Mouse (Mus musculus) embryonic facial prominence, embryonic 13.5 days (tissue): ENCODE measurements around the gene Foxd1. TPM values are rescaled to one million over a fixed set of nuclear protein-coding genes. Genes with fewer than 3 reads are reported as not detected.

Source experiments
- ATAC-seq: fragments of 200-750 bp; cut with Nextera tagmentation; 2 replicates; pipeline ENCODE4 v1.8.0; 2017; ENCODE audit warnings: low read depth; ENCODE audit not compliant: insufficient number of reproducible peaks, insufficient read depth, low FRiP score, low TSS enrichment
- H3K27ac ChIP-seq: fragments of 300-500 bp; sonication (generic); 2 replicates; pipeline ENCODE4 v1.5.1; 2015; ENCODE audit warnings: moderate library complexity, mild to moderate bottlenecking, inconsistent platforms
- H3K27me3 ChIP-seq: fragments of 300-500 bp; sonication (generic); 2 replicates; pipeline ENCODE4 v1.6.1; 2015; ENCODE audit warnings: mild to moderate bottlenecking, inconsistent platforms
- H3K36me3 ChIP-seq: fragments of 300-500 bp; sonication (generic); 2 replicates; pipeline ENCODE4 v1.6.1; 2015; ENCODE audit warnings: mild to moderate bottlenecking, inconsistent platforms
- H3K4me1 ChIP-seq: fragments of 300-500 bp; sonication (generic); 2 replicates; pipeline ENCODE4 v1.6.1; 2015; ENCODE audit warnings: inconsistent platforms
- H3K4me2 ChIP-seq: fragments of 300-500 bp; sonication (generic); 2 replicates; pipeline ENCODE4 v1.6.1; 2015; ENCODE audit warnings: moderate library complexity, mild to moderate bottlenecking, inconsistent platforms
- H3K4me3 ChIP-seq: fragments of 300-500 bp; sonication (generic); 2 replicates; pipeline ENCODE4 v1.5.1; 2015; ENCODE audit warnings: mild to moderate bottlenecking, inconsistent platforms
- H3K9ac ChIP-seq: fragments of 300-500 bp; sonication (generic); 2 replicates; pipeline ENCODE4 v1.6.1; 2015; ENCODE audit warnings: mild to moderate bottlenecking, inconsistent platforms
- H3K9me3 ChIP-seq: fragments of 300-500 bp; sonication (generic); 2 replicates; pipeline ENCODE4 v1.6.1; 2016; ENCODE audit warnings: inconsistent platforms
- WGBS: fragments of 180-500 bp; shearing (Covaris S2); methylation state at CpG from one replicate; pipeline ENCODE4 v1.1.7; 2015; ENCODE audit warnings: mixed read lengths; 5-methylcytosine and 5-hydroxymethylcytosine counted together
- polyA plus RNA-seq: library from polyadenylated mRNA; unstranded; fragments of >200 nt; fragmentation: Nextera tagmentation; extraction: Ambion mirVana; gene quantifications from 2 replicates; pipeline ENCODE4 v1.2.1, GENCODE M21; 2015

Foxd1 gene
- polyA plus RNA-seq, 1 experiment from 2014 or later = 3.5 TPM

DNA sequence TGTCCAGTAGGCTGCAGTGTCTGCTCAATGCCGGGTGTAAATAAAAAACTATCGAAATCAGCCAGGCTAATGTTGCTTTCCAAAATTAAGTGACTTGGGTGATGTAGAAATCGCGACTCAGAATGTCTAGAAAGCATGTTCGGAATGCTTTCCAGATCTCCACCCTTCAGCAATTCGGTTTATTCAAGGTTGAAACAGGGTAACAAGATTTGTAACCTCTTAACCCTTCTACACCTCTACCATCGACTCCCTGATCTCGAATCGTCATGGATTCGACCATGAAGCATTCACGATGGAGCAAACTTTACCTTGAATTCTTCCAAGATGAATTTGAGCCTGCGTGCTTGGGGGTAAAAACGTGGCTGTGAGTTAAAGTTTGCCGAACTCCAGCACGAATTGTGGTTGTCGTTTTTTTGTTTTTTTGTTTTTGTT, 36.8 kb upstream of the Foxd1 start:
- peak overlapping the region; percentile 62 for H3K4me2 ChIP-seq
- ATAC-seq = no peak
- no peaks in the 10 kb centered on the region for H3K9me3 ChIP-seq
- WGBS = 1% methylated on average over 16 of the region's 16 CpGs
- H3K4me3 ChIP-seq = peak overlapping the region; percentile 96
- peaks cover 20% of the 10 kb centered on the region for H3K36me3 ChIP-seq
- H3K4me1 ChIP-seq = peaks cover 17% of the 10 kb centered on the region
- peak overlapping the region; percentile 98 for H3K9ac ChIP-seq
- H3K27me3 ChIP-seq = no peaks in the 10 kb centered on the region
- peak overlapping the region; percentile 93 for H3K27ac ChIP-seq

- Histone ChIP-seq H3K4me1 (peaks cover 17% of the 10 kb centered on the region), H3K27ac (no peak overlapping the region), H3K27me3 (no peaks in the 10 kb centered on the region), H3K4me2 (peak overlapping the region; percentile 62), H3K9ac (no peak overlapping the region), H3K36me3 (peaks cover 15% of the 10 kb centered on the region), H3K4me3 (no peak overlapping the region), H3K9me3 (no peaks in the 10 kb centered on the region)
- WGBS = 87% methylated on average over 6 of the region's 6 CpGs
- ATAC-seq = no peak
These were observed 36.1 kb upstream of the Foxd1 start for GRCm38 (mm10) chr13:98317911-98318310.

- H3K4me3 ChIP-seq = no peak overlapping the region
- WGBS = 44% methylated on average over 11 of the region's 11 CpGs
- H3K27ac ChIP-seq = no peak overlapping the region
- H3K36me3 ChIP-seq = no peaks in the 10 kb centered on the region
- H3K9me3 ChIP-seq = no peaks in the 10 kb centered on the region
- no peak overlapping the region for H3K4me2 ChIP-seq
- no peak for ATAC-seq
- H3K4me1 ChIP-seq = 0 out of 2 replicates have a peak, but pooled peaks cover 3% of the 10 kb centered on the region
- H3K27me3 ChIP-seq = no peaks in the 10 kb centered on the region
- no peak overlapping the region for H3K9ac ChIP-seq
These were observed 29.0 kb upstream of the Foxd1 start for GRCm38 (mm10) chr13:98325034-98325433.

DNA sequence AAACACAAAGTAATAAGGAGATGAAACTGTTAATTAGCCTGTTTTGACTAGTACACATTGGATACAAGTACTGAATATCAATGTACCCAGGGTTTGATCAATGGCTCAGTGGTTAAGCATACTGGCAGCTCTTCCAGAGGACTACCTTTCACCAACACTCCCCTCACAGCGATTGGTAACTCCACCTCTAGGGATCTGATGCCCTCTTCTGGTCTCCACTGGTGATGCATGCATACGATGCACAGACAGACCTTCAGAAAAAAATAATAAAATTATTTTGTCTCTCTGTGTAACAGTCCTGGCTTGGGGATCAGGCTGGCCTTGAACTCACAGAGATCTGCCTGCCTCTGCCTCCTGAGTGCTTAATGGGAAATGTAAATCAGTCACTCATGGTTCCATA, 21.9 kb upstream of the Foxd1 start:
- H3K27me3 ChIP-seq = no peaks in the 10 kb centered on the region
- H3K4me2 ChIP-seq = no peak overlapping the region
- no peak overlapping the region for H3K9ac ChIP-seq
- H3K9me3 ChIP-seq = no peaks in the 10 kb centered on the region
- H3K4me3 ChIP-seq = no peak overlapping the region
- H3K36me3 ChIP-seq = no peaks in the 10 kb centered on the region
- H3K4me1 ChIP-seq = no peaks in the 10 kb centered on the region
- WGBS = 53% methylated on average over 2 of the region's 2 CpGs
- no peak for ATAC-seq
- no peak overlapping the region for H3K27ac ChIP-seq

- Histone ChIP-seq H3K4me2 (no peak overlapping the region), H3K9ac (no peak overlapping the region), H3K27ac (no peak overlapping the region), H3K4me1 (no peaks in the 10 kb centered on the region), H3K36me3 (no peaks in the 10 kb centered on the region), H3K9me3 (no peaks in the 10 kb centered on the region), H3K4me3 (no peak overlapping the region), H3K27me3 (no peaks in the 10 kb centered on the region; the same call in 1 of the 2 replicates)
- ATAC-seq = no peak
- 70% methylated on average over 1 of the region's 1 CpGs for WGBS
These were observed 17.8 kb upstream of the Foxd1 start for GRCm38 (mm10) chr13:98336205-98336604.

DNA sequence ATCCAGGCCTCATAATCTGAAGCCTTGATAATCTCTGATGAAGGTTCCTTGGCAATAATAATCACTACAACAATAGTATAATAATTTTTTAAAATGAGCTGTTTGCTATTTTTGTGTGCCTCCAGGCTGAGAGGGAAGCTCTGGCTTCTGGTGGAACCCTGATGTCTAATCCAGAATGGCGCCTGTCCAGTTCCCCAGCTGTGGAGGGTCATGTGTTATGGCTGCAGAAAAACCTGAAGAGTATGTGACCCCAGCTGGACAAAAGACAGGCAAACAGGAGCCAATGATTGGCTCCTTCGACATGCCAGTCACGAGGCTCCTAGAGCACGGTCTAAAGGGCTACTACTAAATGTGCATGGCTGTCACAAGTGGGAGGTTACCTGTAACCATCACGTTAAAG, 13.5 kb upstream of the Foxd1 start:
- Histone ChIP-seq H3K27ac (no peak overlapping the region), H3K36me3 (no peaks in the 10 kb centered on the region), H3K4me1 (no peaks in the 10 kb centered on the region), H3K9me3 (no peaks in the 10 kb centered on the region), H3K4me3 (no peak overlapping the region), H3K27me3 (peaks cover 9% of the 10 kb centered on the region), H3K9ac (no peak overlapping the region), H3K4me2 (no peak overlapping the region)
- no peak for ATAC-seq
- 74% methylated on average over 5 of the region's 5 CpGs for WGBS

GRCm38 (mm10) chr13:98349491-98349890, 4.6 kb upstream of the Foxd1 start:
- Histone ChIP-seq H3K36me3 (no peaks in the 10 kb centered on the region), H3K27ac (no peak overlapping the region), H3K27me3 (peaks cover 73% of the 10 kb centered on the region), H3K4me1 (peaks cover 10% of the 10 kb centered on the region), H3K9ac (no peak overlapping the region), H3K4me2 (no peak overlapping the region), H3K4me3 (no peak overlapping the region), H3K9me3 (no peaks in the 10 kb centered on the region)
- 57% methylated on average over 4 of the region's 4 CpGs for WGBS
- ATAC-seq = no peak

GRCm38 (mm10) chr13:98351527-98351926, 2.5 kb upstream of the Foxd1 start:
- H3K4me1 ChIP-seq = peaks cover 26% of the 10 kb centered on the region
- no peaks in the 10 kb centered on the region for H3K9me3 ChIP-seq
- 9% methylated on average over 8 of the region's 8 CpGs for WGBS
- H3K4me3 ChIP-seq = no peak overlapping the region
- H3K27me3 ChIP-seq = peaks cover 79% of the 10 kb centered on the region
- H3K9ac ChIP-seq = no peak overlapping the region
- no peak overlapping the region for H3K27ac ChIP-seq
- H3K36me3 ChIP-seq = no peaks in the 10 kb centered on the region
- ATAC-seq = no peak
- no peak overlapping the region for H3K4me2 ChIP-seq

GRCm38 (mm10) chr13:98352381-98352975, 1.6 kb upstream of the Foxd1 start:
- peaks cover 80% of the 10 kb centered on the region for H3K27me3 ChIP-seq
- no peak overlapping the region for H3K4me2 ChIP-seq
- ATAC-seq = no peak
- 11% methylated on average over 14 of the region's 14 CpGs for WGBS
- no peak overlapping the region for H3K4me3 ChIP-seq
- H3K9ac ChIP-seq = no peak overlapping the region
- peaks cover 26% of the 10 kb centered on the region for H3K4me1 ChIP-seq
- H3K9me3 ChIP-seq = no peaks in the 10 kb centered on the region
- H3K36me3 ChIP-seq = no peaks in the 10 kb centered on the region
- H3K27ac ChIP-seq = no peak overlapping the region

DNA sequence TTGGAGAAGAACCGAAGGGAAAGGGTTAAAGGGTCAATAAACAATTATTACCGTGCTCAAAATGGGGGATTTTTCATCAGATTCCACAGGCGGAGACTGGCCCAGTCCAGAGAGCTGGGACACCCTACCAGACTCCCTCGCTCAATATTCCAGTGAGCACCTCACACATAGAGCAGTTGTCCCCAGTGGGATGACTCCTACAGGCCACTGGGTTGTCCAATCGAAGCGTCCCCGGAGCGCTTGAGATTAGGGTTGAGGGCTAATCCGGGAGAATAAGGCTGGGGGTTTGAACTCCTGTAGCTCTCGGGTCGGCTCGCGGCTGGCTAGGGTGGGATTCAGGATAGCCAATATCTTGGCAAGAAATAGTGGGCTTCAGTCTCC, 343 bp upstream of the Foxd1 start:
- H3K27me3 ChIP-seq = peaks cover 89% of the 10 kb centered on the region
- peak overlapping the region; percentile 82; the same call in 1 of the 2 replicates for H3K9ac ChIP-seq
- H3K36me3 ChIP-seq = no peaks in the 10 kb centered on the region
- H3K4me2 ChIP-seq = peak overlapping the region; percentile 81
- H3K4me1 ChIP-seq = peaks cover 26% of the 10 kb centered on the region
- H3K27ac ChIP-seq = peak overlapping the region; percentile 78; the same call in 1 of the 2 replicates
- no peak for ATAC-seq
- WGBS = under 1% methylated on average over 13 of the region's 13 CpGs
- no peaks in the 10 kb centered on the region for H3K9me3 ChIP-seq
- H3K4me3 ChIP-seq = peak overlapping the region; percentile 64

DNA sequence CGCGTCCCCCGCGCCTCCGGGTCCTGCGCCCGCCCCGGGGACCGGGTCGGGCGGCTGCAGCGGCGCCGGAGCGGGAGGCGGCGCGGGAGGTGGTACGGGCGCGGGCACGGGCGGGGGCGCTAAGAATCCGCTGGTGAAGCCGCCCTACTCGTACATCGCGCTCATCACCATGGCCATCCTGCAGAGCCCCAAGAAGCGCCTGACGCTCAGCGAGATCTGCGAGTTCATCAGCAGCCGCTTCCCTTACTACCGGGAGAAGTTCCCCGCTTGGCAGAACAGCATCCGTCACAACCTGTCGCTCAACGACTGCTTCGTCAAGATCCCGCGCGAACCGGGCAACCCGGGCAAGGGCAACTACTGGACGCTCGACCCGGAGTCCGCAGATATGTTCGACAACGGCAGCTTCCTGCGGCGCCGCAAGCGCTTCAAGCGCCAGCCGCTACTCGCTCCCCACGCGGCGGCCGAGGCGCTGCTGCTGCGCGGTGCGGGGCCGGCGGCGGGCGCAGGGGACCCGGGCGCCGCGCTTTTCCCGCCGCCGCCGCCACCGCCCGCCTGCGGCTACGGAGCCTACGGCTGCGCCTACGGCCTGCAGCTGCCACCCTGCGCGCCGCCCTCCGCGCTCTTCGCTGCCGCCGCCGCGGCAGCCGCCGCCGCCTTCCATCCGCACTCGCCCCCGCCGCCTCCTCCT, 973 bp downstream of the Foxd1 start:
- under 1% methylated on average over 90 of the region's 102 CpGs for WGBS
- H3K27ac ChIP-seq = peak overlapping the region; percentile 78
- peak overlapping the region; percentile 82 for H3K9ac ChIP-seq
- H3K27me3 ChIP-seq = peaks cover 89% of the 10 kb centered on the region
- H3K9me3 ChIP-seq = no peaks in the 10 kb centered on the region
- H3K4me3 ChIP-seq = peak overlapping the region; percentile 64
- 0 out of 2 replicates have a peak, but pooled peaks have one; percentile 2 for ATAC-seq
- H3K4me2 ChIP-seq = peak overlapping the region; percentile 81
- H3K4me1 ChIP-seq = peaks cover 26% of the 10 kb centered on the region
- no peaks in the 10 kb centered on the region for H3K36me3 ChIP-seq

GRCm38 (mm10) chr13:98355559-98356111, 1.6 kb downstream of the Foxd1 start:
- ATAC-seq = no peak
- H3K9ac ChIP-seq = peak overlapping the region; percentile 82
- peak overlapping the region; percentile 78; the same call in 1 of the 2 replicates for H3K27ac ChIP-seq
- no peaks in the 10 kb centered on the region for H3K36me3 ChIP-seq
- peak overlapping the region; percentile 81 for H3K4me2 ChIP-seq
- under 1% methylated on average over 72 of the region's 81 CpGs for WGBS
- no peaks in the 10 kb centered on the region for H3K9me3 ChIP-seq
- H3K4me3 ChIP-seq = peak overlapping the region; percentile 64
- H3K4me1 ChIP-seq = peaks cover 26% of the 10 kb centered on the region
- peaks cover 89% of the 10 kb centered on the region for H3K27me3 ChIP-seq
